Mouse (Mus musculus): Measurements from ENCODE around the gene Scamp5.

GRCm38 (mm10) chr9:57439083-57439482, 28.8 kb downstream of the Scamp5 start:
- TF ChIP-seq CTCF (conservative IDR thresholded peaks at IDR 0.05; ENCODE audit: insufficient read depth, insufficient read length, low read depth, low read length) (no peak), POLR2A (IDR thresholded peaks at IDR 0.05; ENCODE audit: low read depth, low read length) (no peak)

Data from kidney, adult 2 months (tissue).